Mouse (Mus musculus) limb, embryonic 11.5 days (tissue): ENCODE measurements around the gene Wdr63. TPM values are rescaled to one million over a fixed set of nuclear protein-coding genes. Genes with fewer than 3 reads are reported as not detected.
A peak's percentile ranks its signal among the peaks of the same experiment; 100 is the strongest.

Experiments used
- ATAC-seq: fragments of 200-750 bp; cut with Nextera tagmentation; 2 replicates; pipeline ENCODE4 v1.8.0; 2017; ENCODE audit warnings: low read depth; ENCODE audit not compliant: insufficient number of reproducible peaks, low FRiP score, low TSS enrichment
- DNase-seq: peaks from one replicate; pipeline ENCODE4 v3.0.0-alpha.2; 2015; ENCODE audit warnings: low spot score
- H3K27ac ChIP-seq: fragments of 300-500 bp; sonication (generic); replicated peaks from 2 replicates; pipeline ENCODE4 v1.5.1; 2014; ENCODE audit warnings: low read depth, mild to moderate bottlenecking, low read length
- H3K27me3 ChIP-seq: fragments of 300-500 bp; sonication (generic); 2 replicates; pipeline ENCODE4 v1.6.1; 2014; ENCODE audit warnings: mild to moderate bottlenecking, low read length, mixed read lengths; ENCODE audit not compliant: control insufficient read depth, insufficient read depth
- H3K36me3 ChIP-seq: fragments of 300-500 bp; sonication (generic); 2 replicates; pipeline ENCODE4 v1.6.1; 2014; ENCODE audit warnings: mild to moderate bottlenecking, low read length, moderate library complexity, mixed read lengths; ENCODE audit not compliant: control insufficient read depth, insufficient read depth
- H3K4me1 ChIP-seq: fragments of 300-500 bp; sonication (generic); 2 replicates; pipeline ENCODE4 v1.6.1; 2014; ENCODE audit warnings: low read length, mixed read lengths; ENCODE audit not compliant: control insufficient read depth, insufficient read depth
- H3K4me2 ChIP-seq: fragments of 300-500 bp; sonication (generic); 2 replicates; pipeline ENCODE4 v1.6.1; 2014; ENCODE audit warnings: low read depth, mild to moderate bottlenecking, moderate library complexity; ENCODE audit not compliant: severe bottlenecking
- H3K4me3 ChIP-seq: fragments of 300-500 bp; sonication (generic); 2 replicates; pipeline ENCODE4 v1.5.1; 2014; ENCODE audit warnings: low read depth, low read length
- H3K9ac ChIP-seq: fragments of 300-500 bp; sonication (generic); 2 replicates; pipeline ENCODE4 v1.6.1; 2014; ENCODE audit warnings: mild to moderate bottlenecking, low read length
- H3K9me3 ChIP-seq: fragments of 300-500 bp; sonication (generic); 2 replicates; pipeline ENCODE4 v1.6.1; 2016; ENCODE audit warnings: low read length; ENCODE audit not compliant: control insufficient read depth
- WGBS: fragments of 180-500 bp; shearing (Covaris S2); extraction: QIAGEN DNeasy Blood & Tissue Kit; methylation state at CpG from one replicate; pipeline ENCODE4 v1.1.7; 2014; 5-methylcytosine and 5-hydroxymethylcytosine counted together
- polyA plus RNA-seq: library from polyadenylated mRNA; unstranded; fragments of >200 nt; fragmentation: Nextera tagmentation; extraction: Ambion mirVana; gene quantifications from 2 replicates; pipeline ENCODE4 v1.2.1, GENCODE M21; 2014

Gene Wdr63
- polyA plus RNA-seq, 1 experiment from 2014 or later: not detected

DNA sequence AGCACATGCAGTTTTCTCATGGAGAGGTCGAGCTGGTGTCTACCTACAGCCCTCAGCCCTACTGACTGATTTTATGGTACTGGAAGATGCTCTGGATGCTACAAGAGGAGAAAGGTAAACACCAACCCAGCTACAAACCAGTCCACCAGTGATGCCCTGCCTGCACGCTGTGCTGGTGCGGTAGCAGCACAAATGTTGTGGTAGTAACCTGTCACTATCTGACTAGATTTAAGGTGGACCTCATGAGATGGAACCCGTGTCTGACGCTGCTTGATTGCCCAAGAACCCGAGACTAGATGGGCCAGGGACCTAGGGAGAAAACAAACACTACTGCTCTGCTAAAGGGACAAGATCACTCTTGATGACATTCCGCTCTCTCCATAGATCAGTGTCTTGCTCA, 50.8 kb downstream of the Wdr63 start:
- Histone ChIP-seq H3K4me1 (no peaks in the 10 kb centered on the region), H3K4me3 (no peak overlapping the region), H3K9me3 (no peaks in the 10 kb centered on the region), H3K9ac (no peak overlapping the region), H3K4me2 (no peak overlapping the region), H3K36me3 (no peaks in the 10 kb centered on the region), H3K27me3 (no peaks in the 10 kb centered on the region), H3K27ac (no peak overlapping the region)
- DNase-seq: no peak
- 79% methylated on average over 7 of the region's 7 CpGs for WGBS
- no peak for ATAC-seq

DNA sequence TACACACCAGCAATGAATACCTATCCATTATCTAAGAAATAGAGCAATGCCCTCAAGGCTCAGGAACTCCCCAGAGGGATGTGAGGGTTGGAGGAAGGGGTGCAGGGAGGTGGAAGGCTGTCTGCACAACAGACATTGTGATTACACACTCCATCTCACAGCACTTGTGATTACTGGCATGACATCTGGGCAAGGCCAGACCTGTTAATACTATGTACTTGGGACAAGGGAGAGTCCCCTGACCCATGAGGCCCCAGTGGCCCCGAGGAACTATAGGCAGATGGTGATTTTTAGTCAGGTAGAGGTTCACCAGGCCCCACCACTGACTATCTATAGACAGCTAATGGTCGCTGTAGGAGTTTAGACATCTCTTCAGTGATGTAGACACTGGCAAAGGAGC, 54.1 kb downstream of the Wdr63 start:
- Histone ChIP-seq H3K4me1 (no peaks in the 10 kb centered on the region), H3K27ac (no peak overlapping the region), H3K36me3 (no peaks in the 10 kb centered on the region), H3K27me3 (no peaks in the 10 kb centered on the region), H3K4me2 (no peak overlapping the region), H3K4me3 (no peak overlapping the region), H3K9ac (no peak overlapping the region), H3K9me3 (no peaks in the 10 kb centered on the region)
- no peak for DNase-seq
- 85% methylated on average over 2 of the region's 2 CpGs for WGBS
- ATAC-seq: no peak

GRCm38 (mm10) chr3:146053082-146053814, 54.7 kb downstream of the Wdr63 start:
- no peaks in the 10 kb centered on the region for H3K4me1 ChIP-seq
- no peak overlapping the region for H3K4me2 ChIP-seq
- H3K9ac ChIP-seq: no peak overlapping the region
- H3K27me3 ChIP-seq: no peaks in the 10 kb centered on the region
- H3K9me3 ChIP-seq: no peaks in the 10 kb centered on the region
- H3K36me3 ChIP-seq: no peaks in the 10 kb centered on the region
- ATAC-seq (no peak), DNase-seq (no peak)
- no peak overlapping the region for H3K4me3 ChIP-seq
- WGBS: 72% methylated on average over 6 of the region's 6 CpGs
- no peak overlapping the region for H3K27ac ChIP-seq

DNA sequence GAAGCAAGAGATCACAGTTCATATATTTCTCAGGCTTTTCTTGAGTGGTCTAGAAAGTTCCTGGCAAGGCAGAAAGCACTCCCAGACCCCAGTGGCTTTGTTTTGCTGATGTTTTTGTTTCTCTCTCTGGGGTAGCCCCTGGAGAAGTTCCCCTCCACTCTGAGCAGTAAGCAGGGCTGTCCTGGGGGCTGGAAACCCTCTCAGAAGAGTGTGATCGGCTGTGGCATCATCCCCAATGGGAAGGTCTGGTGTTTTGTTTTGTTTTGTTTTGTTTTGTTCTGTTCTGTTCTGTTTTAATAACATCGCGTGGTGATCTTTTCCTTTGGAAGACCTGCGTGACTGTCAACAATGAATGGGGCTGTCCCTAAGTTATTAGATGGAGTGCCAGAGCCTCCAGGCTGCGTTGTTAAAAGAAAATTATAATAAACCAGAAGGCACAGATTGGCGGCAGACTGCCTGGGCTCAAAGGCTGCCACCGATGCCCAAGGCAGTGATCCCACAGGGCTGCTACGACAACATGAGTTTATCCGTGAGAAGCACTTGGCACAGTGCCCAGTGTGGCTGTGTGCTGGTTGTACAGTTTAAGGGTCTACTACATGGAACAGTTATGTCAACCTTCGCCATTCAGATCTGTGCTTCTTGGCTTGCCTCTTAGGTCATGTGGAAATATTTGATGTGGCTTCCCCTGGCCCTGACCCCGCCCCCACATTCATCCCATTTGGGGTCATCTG, 56.5 kb downstream of the Wdr63 start:
- DNase-seq (peak; percentile 28), ATAC-seq (no peak)
- no peaks in the 10 kb centered on the region for H3K4me1 ChIP-seq

GRCm38 (mm10) chr3:146049951-146050350, 58.0 kb downstream of the Wdr63 start:
- ATAC-seq (no peak), DNase-seq (no peak)
- Histone ChIP-seq H3K9ac (no peak overlapping the region), H3K4me2 (no peak overlapping the region), H3K4me1 (no peaks in the 10 kb centered on the region), H3K27ac (no peak overlapping the region), H3K9me3 (no peaks in the 10 kb centered on the region), H3K4me3 (no peak overlapping the region), H3K27me3 (no peaks in the 10 kb centered on the region), H3K36me3 (no peaks in the 10 kb centered on the region)
- WGBS: 86% methylated on average over 5 of the region's 5 CpGs

More for the DNA sequence above, 56.5 kb downstream of the Wdr63 start:
- no peaks in the 10 kb centered on the region for H3K27me3 ChIP-seq
- H3K27ac ChIP-seq: no peak overlapping the region
- no peak overlapping the region for H3K4me3 ChIP-seq
- H3K9me3 ChIP-seq: no peaks in the 10 kb centered on the region
- no peak overlapping the region for H3K4me2 ChIP-seq
- H3K36me3 ChIP-seq: no peaks in the 10 kb centered on the region
- WGBS: 77% methylated on average over 11 of the region's 11 CpGs
- no peak overlapping the region for H3K9ac ChIP-seq

DNA sequence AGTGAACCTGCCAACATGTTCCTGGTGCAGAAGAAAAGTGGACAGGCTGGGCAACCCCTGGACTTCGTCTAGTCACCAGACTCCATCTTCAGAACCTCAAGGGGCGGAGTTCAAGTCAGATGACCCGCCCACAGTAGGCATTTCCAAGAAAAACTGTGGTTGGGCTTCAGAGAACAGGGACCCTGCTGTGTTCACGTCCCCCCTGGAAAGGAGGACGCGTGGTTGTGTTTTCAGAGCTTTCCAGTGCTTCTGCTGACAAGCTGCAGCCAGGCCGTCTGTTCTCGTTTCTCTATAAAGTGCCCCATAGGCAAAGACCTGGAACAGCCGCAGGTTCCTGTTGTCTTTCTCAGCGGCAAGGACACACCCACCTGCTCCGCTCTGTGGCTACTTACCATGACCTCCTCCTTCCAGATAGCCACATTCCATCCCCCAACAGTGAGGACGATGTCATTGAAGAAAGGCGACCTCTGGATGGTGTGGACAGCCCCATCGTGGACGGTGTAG, 60.2 kb downstream of the Wdr63 start:
- H3K4me1 ChIP-seq: no peaks in the 10 kb centered on the region
- DNase-seq: peak; percentile 43

DNA sequence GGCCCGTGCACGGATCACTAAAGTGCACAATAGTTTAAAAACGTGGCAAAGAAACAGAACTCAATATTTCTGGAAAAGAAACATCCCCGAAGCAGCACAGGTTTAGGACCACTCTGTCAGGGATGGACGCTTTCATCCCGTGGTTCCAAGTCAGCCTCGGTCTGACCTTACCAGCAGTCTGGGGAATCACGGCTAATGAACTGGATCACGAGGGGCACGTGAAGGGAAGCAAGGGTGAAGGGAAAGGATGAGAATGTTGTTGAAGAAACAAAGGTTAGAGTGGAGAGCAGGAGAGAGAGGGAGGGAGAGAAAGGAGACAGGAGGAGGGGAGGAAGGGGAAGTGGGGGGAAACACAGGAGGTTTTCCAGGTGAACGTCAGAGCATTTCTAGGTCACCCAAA, 61.9 kb downstream of the Wdr63 start:
- 92% methylated on average over 11 of the region's 11 CpGs for WGBS
- Histone ChIP-seq H3K36me3 (no peaks in the 10 kb centered on the region), H3K27ac (no peak overlapping the region), H3K4me1 (no peaks in the 10 kb centered on the region), H3K4me3 (no peak overlapping the region), H3K9ac (no peak overlapping the region), H3K9me3 (no peaks in the 10 kb centered on the region), H3K27me3 (no peaks in the 10 kb centered on the region), H3K4me2 (no peak overlapping the region)
- DNase-seq: no peak
- ATAC-seq: no peak

More for the DNA sequence above, 60.2 kb downstream of the Wdr63 start:
- no peak; the same call in 1 of the 2 replicates for ATAC-seq
- no peaks in the 10 kb centered on the region for H3K36me3 ChIP-seq
- H3K27ac ChIP-seq: no peak overlapping the region
- no peak overlapping the region for H3K4me3 ChIP-seq
- H3K9ac ChIP-seq: no peak overlapping the region
- no peaks in the 10 kb centered on the region for H3K9me3 ChIP-seq
- 25% methylated on average over 15 of the region's 15 CpGs for WGBS
- H3K4me2 ChIP-seq: 0 out of 2 replicates have a peak overlapping the region, but pooled peaks have one; percentile 7
- no peaks in the 10 kb centered on the region for H3K27me3 ChIP-seq

- H3K27ac ChIP-seq: no peak overlapping the region
- no peaks in the 10 kb centered on the region for H3K27me3 ChIP-seq
- H3K9ac ChIP-seq: no peak overlapping the region
- WGBS: 58% methylated on average over 11 of the region's 11 CpGs
- no peaks in the 10 kb centered on the region for H3K4me1 ChIP-seq
- ATAC-seq (no peak), DNase-seq (no peak)
- no peak overlapping the region for H3K4me3 ChIP-seq
- H3K36me3 ChIP-seq: no peaks in the 10 kb centered on the region
- no peaks in the 10 kb centered on the region for H3K9me3 ChIP-seq
- no peak overlapping the region for H3K4me2 ChIP-seq
Observed at GRCm38 (mm10) chr3:146044977-146045376, 63.0 kb downstream of the Wdr63 start.
